Mouse (Mus musculus) gastrocnemius, postnatal 14 days (tissue): ENCODE data around the gene Arhgef10l. TPM values are rescaled to one million over a fixed set of nuclear protein-coding genes. Genes with fewer than 3 reads are reported as not detected.

ENCODE experiments used
- DNase-seq: peaks from one replicate; pipeline ENCODE4 v3.0.0; 2021; ENCODE audit warnings: mixed read lengths
- intact Hi-C: fragments of 180-260 bp; cut with DNase I; formaldehyde crosslinking; loops from one replicate; pipeline ENCODE4 v1.15.1; 2025; ENCODE audit warnings: low total_unique reads
- total RNA-seq, 2 experiments: library from RNA; stranded (reverse); gene quantifications; 2 replicates each; pipeline ENCODE4 v1.2.3; 2021

Arhgef10l gene
- total RNA-seq, 2 experiments from 2014 or later, result 39.2 to 49.0 TPM

- intact Hi-C loops, result no loop called here
- DNase-seq, result no peak
Observed at GRCm38 (mm10) chr4:140667802-140668201, 2.0 kb upstream of the Arhgef10l start.

GRCm38 (mm10) chr4:140665053-140665452 is 759 bp downstream of the Arhgef10l start:
- no peak for DNase-seq
- intact Hi-C loops, result no loop called here

GRCm38 (mm10) chr4:140662882-140663585 is 2.8 kb downstream of the Arhgef10l start:
- DNase-seq, result no peak
- intact Hi-C loops, result no loop called here

- intact Hi-C loops, result no loop called here
- DNase-seq, result no peak
Observed at GRCm38 (mm10) chr4:140662453-140662852, 3.4 kb downstream of the Arhgef10l start.

GRCm38 (mm10) chr4:140661406-140662022 is 4.3 kb downstream of the Arhgef10l start:
- intact Hi-C loops, result no loop called here

GRCm38 (mm10) chr4:140657681-140658575 is 7.9 kb downstream of the Arhgef10l start:
- intact Hi-C loops, result no loop called here

More at GRCm38 (mm10) chr4:140661406-140662022, 4.3 kb downstream of the Arhgef10l start:
- DNase-seq, result no peak

GRCm38 (mm10) chr4:140656529-140656928 is 9.3 kb downstream of the Arhgef10l start:
- intact Hi-C loops, result no loop called here
- DNase-seq, result no peak

More at GRCm38 (mm10) chr4:140657681-140658575, 7.9 kb downstream of the Arhgef10l start:
- peak; percentile 86 for DNase-seq

GRCm38 (mm10) chr4:140654798-140655197 is 11.0 kb downstream of the Arhgef10l start:
- intact Hi-C loops, result no loop called here
- DNase-seq, result no peak

- intact Hi-C loops, result no loop called here
- no peak for DNase-seq
Observed at GRCm38 (mm10) chr4:140653835-140654583, 11.8 kb downstream of the Arhgef10l start.

GRCm38 (mm10) chr4:140649731-140650130 is 16.1 kb downstream of the Arhgef10l start:
- intact Hi-C loops, result no loop called here
- no peak for DNase-seq

- DNase-seq, result no peak
- intact Hi-C loops, result no loop called here
Observed at GRCm38 (mm10) chr4:140649207-140649591, 16.6 kb downstream of the Arhgef10l start.

GRCm38 (mm10) chr4:140648443-140649206 is 17.2 kb downstream of the Arhgef10l start:
- peak; percentile 60 for DNase-seq
- intact Hi-C loops, result no loop called here

- intact Hi-C loops, result no loop called here
- DNase-seq, result no peak
Observed at GRCm38 (mm10) chr4:140647711-140648421, 17.9 kb downstream of the Arhgef10l start.

- DNase-seq, result no peak
- intact Hi-C loops, result no loop called here
Observed at GRCm38 (mm10) chr4:140645638-140646037, 20.2 kb downstream of the Arhgef10l start.

- DNase-seq, result no peak
- intact Hi-C loops, result no loop called here
Observed at GRCm38 (mm10) chr4:140644701-140645100, 21.1 kb downstream of the Arhgef10l start.

- intact Hi-C loops, result no loop called here
Observed at GRCm38 (mm10) chr4:140644276-140644675, 21.5 kb downstream of the Arhgef10l start.

GRCm38 (mm10) chr4:140642378-140642777 is 23.4 kb downstream of the Arhgef10l start:
- DNase-seq, result no peak
- intact Hi-C loops, result no loop called here

More at GRCm38 (mm10) chr4:140644276-140644675, 21.5 kb downstream of the Arhgef10l start:
- DNase-seq, result no peak

- DNase-seq, result no peak
- intact Hi-C loops, result no loop called here
Observed at GRCm38 (mm10) chr4:140641414-140641918, 24.3 kb downstream of the Arhgef10l start.
